Mouse (Mus musculus) midbrain, embryonic 14.5 days (tissue): ENCODE data around the gene Axin2. TPM values are rescaled to one million over a fixed set of nuclear protein-coding genes. Genes with fewer than 3 reads are reported as not detected.
A peak's percentile ranks its signal among the peaks of the same experiment; 100 is the strongest.

ENCODE experiments used
- ATAC-seq: fragments of 200-750 bp; cut with Nextera tagmentation; 2 replicates; pipeline ENCODE4 v1.8.0; 2017; ENCODE audit warnings: moderate number of reproducible peaks, moderate library complexity; ENCODE audit not compliant: low FRiP score, low TSS enrichment
- DNase-seq: peaks from one replicate; pipeline ENCODE4 v3.0.0-alpha.2; 2015
- H3K27ac ChIP-seq: fragments of 300-500 bp; sonication (generic); replicated peaks from 2 replicates; pipeline ENCODE4 v1.5.1; 2014; ENCODE audit warnings: mild to moderate bottlenecking, low read depth, low read length, moderate library complexity
- H3K27me3 ChIP-seq: fragments of 300-500 bp; sonication (generic); 2 replicates; pipeline ENCODE4 v1.6.1; 2014; ENCODE audit warnings: low read length, control low read depth, mixed read lengths; ENCODE audit not compliant: control insufficient read depth, insufficient read depth
- H3K36me3 ChIP-seq: fragments of 300-500 bp; sonication (generic); 2 replicates; pipeline ENCODE4 v1.6.1; 2014; ENCODE audit warnings: low read length, control low read depth; ENCODE audit not compliant: control insufficient read depth, insufficient read depth
- H3K4me1 ChIP-seq: fragments of 300-500 bp; sonication (generic); 2 replicates; pipeline ENCODE4 v1.6.1; 2014; ENCODE audit warnings: mild to moderate bottlenecking, antibody characterized with exemption, low read length, control low read depth; ENCODE audit not compliant: control insufficient read depth, insufficient read depth
- H3K4me2 ChIP-seq: fragments of 300-500 bp; sonication (generic); 2 replicates; pipeline ENCODE4 v1.6.1; 2014; ENCODE audit warnings: mild to moderate bottlenecking, low read length, moderate library complexity
- H3K4me3 ChIP-seq: fragments of 300-500 bp; sonication (generic); replicated peaks from 2 replicates; pipeline ENCODE4 v1.5.1; 2014; ENCODE audit warnings: low read depth, low read length
- H3K9ac ChIP-seq: fragments of 300-500 bp; sonication (generic); replicated peaks from 2 replicates; pipeline ENCODE4 v1.6.1; 2014; ENCODE audit warnings: mild to moderate bottlenecking, low read length, moderate library complexity
- H3K9me3 ChIP-seq: fragments of 300-500 bp; sonication (generic); 2 replicates; pipeline ENCODE4 v1.6.1; 2016; ENCODE audit warnings: low read length, control low read depth, mixed read lengths; ENCODE audit not compliant: control insufficient read depth
- WGBS: fragments of 180-500 bp; shearing (Covaris S2); extraction: QIAGEN DNeasy Blood & Tissue Kit; methylation state at CpG from one replicate; pipeline ENCODE4 v1.1.7; 2014; 5-methylcytosine and 5-hydroxymethylcytosine counted together
- polyA plus RNA-seq: library from polyadenylated mRNA; unstranded; fragments of >200 nt; fragmentation: Nextera tagmentation; extraction: Ambion mirVana; gene quantifications from 2 replicates; pipeline ENCODE4 v1.2.1, GENCODE M21; 2014

The Axin2 gene
- polyA plus RNA-seq, 1 experiment from 2014 or later = 19.4 TPM

DNA sequence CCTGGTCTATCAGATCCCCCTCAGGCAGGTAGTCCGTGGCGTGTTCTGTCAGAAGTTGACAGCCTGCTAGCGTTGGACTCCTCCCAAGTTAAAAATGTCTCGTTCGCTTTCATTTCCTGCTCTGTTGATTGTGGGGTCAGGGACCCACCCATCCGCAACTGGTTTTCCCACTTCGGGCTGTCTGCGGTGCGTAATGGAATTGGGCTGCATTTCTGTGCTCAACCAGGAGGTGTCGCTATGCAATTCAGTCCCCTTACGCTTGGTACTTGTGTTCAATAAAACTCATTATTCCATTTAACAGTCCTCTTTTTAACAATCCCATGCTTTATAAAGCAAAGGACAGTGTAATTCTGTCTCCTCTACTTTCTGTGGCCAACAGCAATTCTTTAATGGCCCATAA, 31.0 kb upstream of the Axin2 start:
- peaks cover 29% of the 10 kb centered on the region for H3K4me1 ChIP-seq
- no peak overlapping the region for H3K9ac ChIP-seq
- 56% methylated on average over 11 of the region's 11 CpGs for whole genome bisulfite sequencing
- H3K27ac ChIP-seq = no peak overlapping the region
- H3K9me3 ChIP-seq = no peaks in the 10 kb centered on the region
- ATAC-seq (no peak), DNase-seq (peak; percentile 43)
- no peaks in the 10 kb centered on the region for H3K36me3 ChIP-seq
- H3K27me3 ChIP-seq = no peaks in the 10 kb centered on the region
- H3K4me2 ChIP-seq = no peak overlapping the region
- H3K4me3 ChIP-seq = no peak overlapping the region

DNA sequence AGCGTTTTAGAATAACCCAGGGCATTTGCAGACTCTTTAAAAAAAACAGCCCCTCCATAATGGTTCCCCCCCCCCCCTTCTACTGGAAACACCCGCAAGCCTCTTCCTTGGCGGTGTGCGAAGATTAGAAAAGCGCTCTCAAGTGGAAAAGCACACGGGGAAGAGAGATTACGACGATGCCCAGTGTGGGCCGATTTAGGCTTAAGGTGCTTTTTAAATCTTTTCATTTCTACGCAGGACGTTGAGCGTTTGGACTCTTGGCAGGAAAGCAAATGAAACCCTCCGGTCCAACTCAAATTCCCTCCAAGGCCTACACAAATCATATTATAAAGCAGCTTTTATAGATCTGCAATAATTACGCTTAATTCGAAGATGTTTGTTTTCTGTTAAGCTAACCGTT, 29.6 kb upstream of the Axin2 start:
- WGBS = 4% methylated on average over 16 of the region's 16 CpGs
- DNase-seq = peak; percentile 65
- no peaks in the 10 kb centered on the region for H3K36me3 ChIP-seq
- peak overlapping the region; percentile 58 for H3K4me2 ChIP-seq
- ATAC-seq = no peak
- peak overlapping the region; percentile 28 for H3K4me3 ChIP-seq
- peaks cover 31% of the 10 kb centered on the region for H3K4me1 ChIP-seq
- peak overlapping the region; percentile 63; the same call in 1 of the 2 replicates for H3K27ac ChIP-seq
- no peaks in the 10 kb centered on the region for H3K27me3 ChIP-seq
- no peak overlapping the region for H3K9ac ChIP-seq
- H3K9me3 ChIP-seq = no peaks in the 10 kb centered on the region

- WGBS = under 1% methylated on average over 17 of the region's 17 CpGs
- peaks cover 31% of the 10 kb centered on the region for H3K4me1 ChIP-seq
- H3K36me3 ChIP-seq = no peaks in the 10 kb centered on the region
- ATAC-seq (peak; percentile 86), DNase-seq (peak; percentile 81)
- H3K9ac ChIP-seq = peak overlapping the region; percentile 35; the same call in 1 of the 2 replicates
- H3K27me3 ChIP-seq = no peaks in the 10 kb centered on the region
- peak overlapping the region; percentile 63 for H3K27ac ChIP-seq
- H3K4me2 ChIP-seq = peak overlapping the region; percentile 58
- no peaks in the 10 kb centered on the region for H3K9me3 ChIP-seq
- H3K4me3 ChIP-seq = peak overlapping the region; percentile 28
Observed at GRCm38 (mm10) chr11:108891111-108891870, 28.9 kb upstream of the Axin2 start.

DNA sequence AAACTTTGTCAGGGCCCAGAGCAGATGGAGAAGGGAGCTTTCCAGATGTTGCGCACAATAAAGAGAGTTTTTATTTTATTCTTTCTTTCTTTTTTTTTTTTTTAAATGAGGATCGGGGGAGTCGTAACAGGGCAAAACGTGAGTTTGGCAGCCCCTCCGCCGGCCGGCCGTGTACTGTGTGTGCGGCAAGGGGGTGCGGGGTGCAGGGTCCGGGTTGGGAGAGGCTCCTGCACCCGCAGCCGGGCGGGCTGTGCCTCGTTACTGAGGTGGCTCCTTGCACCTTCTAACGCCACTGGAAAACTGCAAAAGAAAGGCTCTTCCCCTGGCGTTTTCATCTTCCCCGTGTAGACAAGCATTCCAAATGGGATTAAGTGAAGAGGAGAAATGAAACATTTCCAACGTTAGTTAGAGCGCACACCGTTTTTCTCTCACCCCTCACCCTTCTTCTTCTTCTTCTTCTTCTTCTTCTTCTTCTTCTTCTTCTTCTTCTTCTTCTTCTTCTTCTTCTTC, 28.2 kb upstream of the Axin2 start:
- peak overlapping the region; percentile 28 for H3K4me3 ChIP-seq
- DNase-seq = peak; percentile 36
- no peaks in the 10 kb centered on the region for H3K9me3 ChIP-seq
- ATAC-seq = no peak
- peaks cover 31% of the 10 kb centered on the region for H3K4me1 ChIP-seq
- H3K27ac ChIP-seq = peak overlapping the region; percentile 63
- H3K27me3 ChIP-seq = no peaks in the 10 kb centered on the region
- 2% methylated on average over 21 of the region's 21 CpGs for WGBS
- H3K9ac ChIP-seq = peak overlapping the region; percentile 35; the same call in 1 of the 2 replicates
- H3K36me3 ChIP-seq = no peaks in the 10 kb centered on the region
- H3K4me2 ChIP-seq = peak overlapping the region; percentile 58

DNA sequence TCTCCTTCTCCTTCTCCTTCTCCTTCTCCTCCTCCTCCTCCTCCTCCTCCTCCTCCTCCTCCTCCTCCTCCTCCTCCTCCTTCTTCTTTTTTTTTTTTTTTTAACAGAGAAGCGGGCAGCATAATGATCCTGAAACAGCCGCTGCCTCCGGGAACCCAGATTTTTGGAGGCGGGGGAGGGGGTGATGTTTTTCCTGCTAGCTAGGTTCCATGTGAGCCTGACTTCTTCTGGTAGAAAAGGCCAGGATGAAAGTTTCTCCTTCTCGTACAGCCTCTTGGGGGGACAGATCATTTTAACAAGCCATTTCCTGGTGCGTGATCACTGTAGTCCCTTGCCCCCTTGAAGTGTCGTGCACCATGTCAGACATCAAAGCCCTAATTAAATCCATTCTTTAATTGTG, 27.7 kb upstream of the Axin2 start:
- WGBS = 6% methylated on average over 7 of the region's 7 CpGs

GRCm38 (mm10) chr11:108893232-108893790, 26.8 kb upstream of the Axin2 start:
- no peak for ATAC-seq
- no peak overlapping the region for H3K9ac ChIP-seq
- H3K27ac ChIP-seq = no peak overlapping the region
- no peak overlapping the region for H3K4me2 ChIP-seq
- no peaks in the 10 kb centered on the region for H3K27me3 ChIP-seq
- no peaks in the 10 kb centered on the region for H3K36me3 ChIP-seq
- no peaks in the 10 kb centered on the region for H3K9me3 ChIP-seq
- peaks cover 31% of the 10 kb centered on the region for H3K4me1 ChIP-seq
- 37% methylated on average over 12 of the region's 12 CpGs for WGBS
- no peak overlapping the region for H3K4me3 ChIP-seq
- no peak for DNase-seq

More for the DNA sequence above, 27.7 kb upstream of the Axin2 start:
- H3K27ac ChIP-seq = no peak overlapping the region
- no peaks in the 10 kb centered on the region for H3K9me3 ChIP-seq
- no peaks in the 10 kb centered on the region for H3K27me3 ChIP-seq
- H3K36me3 ChIP-seq = no peaks in the 10 kb centered on the region
- ATAC-seq = no peak
- H3K4me3 ChIP-seq = no peak overlapping the region
- peak overlapping the region; percentile 15; the same call in 1 of the 2 replicates for H3K4me2 ChIP-seq
- peaks cover 31% of the 10 kb centered on the region for H3K4me1 ChIP-seq
- no peak overlapping the region for H3K9ac ChIP-seq
- no peak for DNase-seq

DNA sequence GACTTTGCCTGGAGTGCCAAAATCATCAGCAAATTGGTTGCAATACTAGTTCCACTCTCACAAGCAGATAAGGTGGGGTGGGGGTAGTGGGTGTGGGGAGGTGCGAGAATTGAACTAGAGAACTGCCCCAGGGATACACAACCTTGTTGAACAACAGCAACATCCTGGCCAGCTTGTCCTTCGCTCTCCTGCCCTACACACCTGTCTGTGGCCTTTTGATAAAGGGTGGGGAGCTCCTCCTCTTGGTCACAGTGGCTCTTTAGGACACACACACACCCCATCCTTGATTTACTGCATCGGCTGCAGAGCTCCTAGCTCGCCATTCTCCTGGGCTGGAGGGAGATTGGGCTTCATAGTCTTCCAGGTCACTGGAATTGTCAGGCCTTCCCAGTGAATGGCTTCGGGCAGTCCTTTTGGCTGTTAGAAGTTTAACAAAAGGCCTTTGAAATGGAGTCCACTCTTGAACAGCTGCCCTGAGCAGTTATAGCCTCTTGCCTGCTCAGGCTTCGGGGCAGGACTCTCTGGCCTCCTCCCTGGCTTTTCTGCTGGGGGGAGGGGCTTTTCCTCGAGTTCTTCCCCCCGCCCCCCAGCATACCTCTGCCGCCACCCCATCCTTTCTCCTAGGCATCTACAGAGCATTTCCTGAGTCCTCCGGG, 26.2 kb upstream of the Axin2 start:
- Histone ChIP-seq H3K4me2 (no peak overlapping the region), H3K4me3 (no peak overlapping the region), H3K4me1 (peaks cover 31% of the 10 kb centered on the region), H3K36me3 (no peaks in the 10 kb centered on the region), H3K9me3 (no peaks in the 10 kb centered on the region), H3K27ac (no peak overlapping the region), H3K9ac (no peak overlapping the region), H3K27me3 (no peaks in the 10 kb centered on the region)
- DNase-seq (no peak), ATAC-seq (no peak)
- 29% methylated on average over 10 of the region's 10 CpGs for WGBS

DNA sequence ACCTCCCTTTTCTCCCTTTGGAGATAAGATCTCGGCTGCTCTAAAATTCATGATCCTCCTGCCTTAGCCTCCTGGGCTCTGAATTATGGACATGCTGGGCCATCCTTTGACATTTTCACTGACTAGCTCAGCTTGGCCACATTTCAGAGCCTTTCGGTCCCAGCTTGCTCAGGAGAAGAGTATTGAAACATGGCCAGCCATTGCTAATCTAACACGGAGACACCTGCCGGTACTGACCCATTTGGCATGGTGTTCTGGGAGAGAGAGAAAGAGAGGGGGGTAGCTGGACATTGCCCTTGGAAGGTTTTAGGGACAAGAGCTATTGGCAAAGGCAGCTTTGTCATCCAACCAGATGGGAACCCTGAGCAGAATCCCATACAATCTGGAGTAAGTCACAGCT, 23.1 kb upstream of the Axin2 start:
- no peaks in the 10 kb centered on the region for H3K27me3 ChIP-seq
- no peaks in the 10 kb centered on the region for H3K9me3 ChIP-seq
- H3K9ac ChIP-seq = no peak overlapping the region
- no peak overlapping the region for H3K4me3 ChIP-seq
- DNase-seq (no peak), ATAC-seq (no peak)
- H3K36me3 ChIP-seq = no peaks in the 10 kb centered on the region
- H3K27ac ChIP-seq = no peak overlapping the region
- H3K4me1 ChIP-seq = peaks cover 12% of the 10 kb centered on the region
- no peak overlapping the region for H3K4me2 ChIP-seq
- WGBS = 89% methylated on average over 4 of the region's 4 CpGs
